Mouse (Mus musculus) adrenal gland, postnatal 10 days (tissue): ENCODE results near the gene Enpp7. TPM values are rescaled to one million over a fixed set of nuclear protein-coding genes. Genes with fewer than 3 reads are reported as not detected.

ENCODE experiments used
- DNase-seq: peaks from one replicate; pipeline ENCODE4 v3.0.0; 2021; ENCODE audit warnings: mixed read lengths
- long read RNA-seq, 2 experiments: library from polyadenylated mRNA; stranded (forward); transcript quantifications; one replicate each; pipeline ENCODE4 v2.0.0; 2021
- total RNA-seq, 2 experiments: library from RNA; stranded (reverse); gene quantifications; 2 replicates each; pipeline ENCODE4 v1.2.3; 2021

Enpp7 gene
- not detected for total RNA-seq
- long read RNA-seq, experiment 1 = 0 reads
- long read RNA-seq, experiment 2 = 0 reads

DNA sequence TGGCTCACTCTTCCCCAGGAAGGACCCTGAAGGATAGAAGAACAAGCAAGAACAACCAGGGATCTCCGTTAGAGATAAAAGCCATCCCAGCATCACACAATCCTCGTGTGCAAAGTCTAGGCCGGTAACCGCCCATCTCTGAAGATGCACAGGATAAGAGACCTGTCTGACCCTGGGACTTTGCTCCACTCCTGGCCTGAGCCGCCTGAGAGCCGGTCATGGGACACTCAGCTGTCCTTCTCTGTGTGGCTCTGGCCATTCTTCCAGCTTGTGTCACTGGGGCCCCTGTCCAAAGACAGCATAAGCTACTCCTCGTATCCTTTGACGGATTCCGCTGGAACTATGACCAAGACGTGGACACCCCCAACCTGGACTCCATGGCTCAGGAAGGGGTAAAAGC is at the start of gene Enpp7:
Gene Enpp7, plus strand, starts transcription at position 190 of the 400 bp plus-strand sequence.
- no peak for DNase-seq

- DNase-seq = no peak
Measured at GRCm38 (mm10) chr11:118939731-118940130, 48.3 kb upstream of the Enpp7 start.

GRCm38 (mm10) chr11:118940539-118940938 is 47.4 kb upstream of the Enpp7 start:
- DNase-seq = no peak

GRCm38 (mm10) chr11:118941268-118941667 is 46.7 kb upstream of the Enpp7 start:
- DNase-seq = no peak

GRCm38 (mm10) chr11:118945868-118946267 is 42.1 kb upstream of the Enpp7 start:
- no peak for DNase-seq

DNA sequence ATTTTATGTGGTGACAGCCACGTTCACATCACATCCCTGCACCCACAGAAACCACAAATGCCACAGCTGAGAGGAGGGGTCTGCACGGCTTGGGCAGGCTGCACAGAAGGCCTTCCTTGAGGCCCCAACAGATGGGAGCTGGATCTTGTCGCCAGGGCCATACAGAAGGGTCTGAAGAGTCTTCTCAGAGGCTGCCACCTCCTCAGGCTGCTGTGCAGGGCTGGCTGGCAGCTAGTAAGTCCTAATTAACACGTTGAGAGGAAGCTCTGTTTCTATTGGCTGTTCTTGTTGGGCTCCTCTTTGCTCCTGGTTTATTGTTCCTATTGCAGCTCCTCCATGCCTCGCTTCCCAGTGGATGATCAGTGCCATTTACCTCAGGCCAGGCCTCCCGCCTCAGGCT is 33.0 kb upstream of the Enpp7 start:
- DNase-seq = no peak

GRCm38 (mm10) chr11:118957070-118957471 is 30.9 kb upstream of the Enpp7 start:
- peak; percentile 40 for DNase-seq

DNA sequence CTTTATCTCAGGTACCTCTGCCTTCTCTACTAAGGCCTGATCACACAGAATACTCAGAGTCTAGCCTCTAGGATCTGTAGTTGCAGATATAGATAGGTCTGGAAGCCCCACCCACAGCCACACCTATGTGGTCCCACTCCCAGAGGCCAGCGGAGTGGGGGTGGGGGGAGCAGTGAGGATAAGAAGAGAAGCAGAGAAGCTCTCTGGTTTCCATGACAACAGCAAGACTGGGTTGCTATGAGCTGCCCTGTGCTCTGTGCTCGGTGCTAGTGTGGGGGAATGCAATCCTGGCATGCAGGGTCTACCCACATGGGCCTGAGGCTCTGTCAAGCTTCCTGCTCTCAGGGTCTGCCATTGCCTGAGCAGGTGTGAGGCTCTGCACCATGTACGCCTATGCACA is 27.3 kb upstream of the Enpp7 start:
- DNase-seq = no peak

DNA sequence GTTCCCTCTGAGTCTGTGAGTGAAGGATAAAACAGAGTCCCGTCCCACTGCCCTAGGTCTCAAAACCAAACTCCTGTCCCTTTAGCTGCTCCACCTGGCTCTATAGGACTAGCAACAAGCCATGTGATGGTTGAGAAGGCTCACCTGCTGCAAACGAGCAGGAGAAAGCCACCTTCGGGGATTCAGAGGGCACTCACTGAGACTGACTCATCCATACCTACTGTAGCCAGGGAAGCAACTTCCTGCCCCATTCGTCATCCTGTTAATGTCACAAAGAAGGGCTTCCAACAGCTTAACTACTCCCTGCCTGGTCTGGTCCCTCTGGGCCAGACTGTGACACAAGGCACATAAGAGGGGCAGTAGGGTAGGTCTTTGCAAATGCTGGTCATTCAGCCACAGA is 25.5 kb upstream of the Enpp7 start:
- no peak for DNase-seq

- DNase-seq = no peak
Measured at GRCm38 (mm10) chr11:118963926-118964325, 24.1 kb upstream of the Enpp7 start.

GRCm38 (mm10) chr11:118965078-118965477 is 22.9 kb upstream of the Enpp7 start:
- DNase-seq = no peak

GRCm38 (mm10) chr11:118971470-118972034 is 16.4 kb upstream of the Enpp7 start:
- DNase-seq = peak; percentile 64

GRCm38 (mm10) chr11:118972431-118973377 is 15.3 kb upstream of the Enpp7 start:
- DNase-seq = no peak

- no peak for DNase-seq
Measured at GRCm38 (mm10) chr11:118974340-118974739, 13.6 kb upstream of the Enpp7 start.

- DNase-seq = peak; percentile 74
Measured at GRCm38 (mm10) chr11:118975427-118975826, 12.6 kb upstream of the Enpp7 start.

DNA sequence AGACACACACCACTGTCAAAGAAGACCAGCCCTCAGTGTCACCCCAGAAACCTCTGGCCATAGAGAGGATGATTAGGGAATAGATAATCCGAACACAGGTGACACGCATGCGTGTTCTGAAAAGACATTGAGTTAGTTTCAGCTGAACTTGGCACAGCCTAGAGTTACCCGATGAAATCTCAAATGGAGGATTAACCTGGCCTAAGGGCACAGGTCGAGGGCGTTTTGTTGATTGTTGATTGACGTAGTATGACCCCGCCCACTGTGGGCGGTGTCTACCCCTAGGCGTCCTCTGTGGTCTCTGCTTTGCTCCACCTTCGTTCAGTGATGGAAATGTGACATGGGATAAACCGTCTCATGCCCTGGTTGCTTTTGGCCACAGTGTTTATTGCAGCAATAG is 12.1 kb upstream of the Enpp7 start:
- no peak for DNase-seq

- no peak for DNase-seq
Measured at GRCm38 (mm10) chr11:118980388-118980787, 7.6 kb upstream of the Enpp7 start.

GRCm38 (mm10) chr11:118981012-118981776 is 6.8 kb upstream of the Enpp7 start:
- DNase-seq = no peak

GRCm38 (mm10) chr11:118982593-118983113 is 5.3 kb upstream of the Enpp7 start:
- DNase-seq = no peak

GRCm38 (mm10) chr11:118985571-118985970 is 2.4 kb upstream of the Enpp7 start:
- DNase-seq = no peak

DNA sequence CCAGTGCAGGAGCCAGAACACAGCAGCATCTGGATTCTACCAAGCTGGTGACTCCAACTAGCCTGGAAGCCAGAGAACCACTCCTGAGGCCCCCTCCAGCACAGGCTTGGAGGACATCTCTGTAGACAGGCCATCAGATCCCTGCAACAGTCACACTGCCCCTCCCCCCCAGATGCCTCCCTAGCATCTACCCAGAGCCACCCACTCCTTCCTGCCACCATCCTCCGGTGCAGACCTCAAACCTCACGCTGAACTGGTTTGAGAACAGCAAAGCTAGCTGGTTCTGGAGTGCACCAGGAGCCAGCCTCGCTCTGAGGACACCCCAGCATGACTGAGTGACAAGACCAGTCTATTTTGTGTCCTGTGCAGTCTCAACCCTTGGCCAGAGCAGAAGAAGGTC is 4.8 kb downstream of the Enpp7 start:
- no peak for DNase-seq

DNA sequence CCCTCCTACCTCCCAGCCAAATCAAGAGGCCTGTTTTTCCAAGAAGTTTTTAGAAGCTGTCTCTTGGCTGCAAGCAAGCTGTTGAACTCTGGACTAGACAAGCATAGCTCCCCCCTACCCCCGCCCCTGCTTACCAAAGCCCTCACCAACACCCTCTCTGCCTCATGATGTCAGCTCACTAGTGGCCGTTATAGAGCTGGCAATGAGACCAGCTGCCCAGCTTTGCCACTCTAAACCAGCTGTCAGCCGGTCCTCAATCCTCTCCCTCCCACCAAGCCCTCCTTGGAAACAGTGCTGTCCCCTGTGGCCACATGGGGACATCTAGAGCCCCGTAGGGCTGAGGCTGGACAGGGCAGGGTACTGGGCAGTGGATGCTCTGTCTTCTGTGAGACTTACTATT is 7.5 kb downstream of the Enpp7 start:
- DNase-seq = no peak

GRCm38 (mm10) chr11:118997182-118997581 is 9.2 kb downstream of the Enpp7 start:
- DNase-seq = no peak
